Mouse (Mus musculus): Measurements from ENCODE around the gene Csnk1e. TPM values are rescaled to one million over a fixed set of nuclear protein-coding genes. Genes with fewer than 3 reads are reported as not detected.

Csnk1e gene
- polyA plus RNA-seq, 1 experiment from 2014 or later, result 267 TPM

GRCm38 (mm10) chr15:79387611-79388010 is 67.8 kb downstream of the Csnk1e start:
- Histone ChIP-seq H3K9me3 (no peaks in the 10 kb centered on the region), H3K4me1 (peaks cover 10% of the 10 kb centered on the region), H3K36me3 (no peaks in the 10 kb centered on the region), H3K9ac (replicated peaks) (no peak overlapping the region), H3K27ac (replicated peaks) (no peak overlapping the region), H3K4me3 (no peak overlapping the region), H3K27me3 (no peaks in the 10 kb centered on the region), H3K4me2 (replicated peaks) (no peak overlapping the region)
- 90% methylated on average over 7 of the region's 7 CpGs for WGBS
- no peak for ATAC-seq (ENCODE audit: low FRiP score, low read depth)

GRCm38 (mm10) chr15:79387081-79387480 is 68.3 kb downstream of the Csnk1e start:
- Histone ChIP-seq H3K9ac (replicated peaks) (no peak overlapping the region), H3K27ac (replicated peaks) (no peak overlapping the region), H3K27me3 (no peaks in the 10 kb centered on the region), H3K36me3 (no peaks in the 10 kb centered on the region), H3K4me3 (no peak overlapping the region), H3K4me1 (peaks cover 5% of the 10 kb centered on the region; the same call in 1 of the 2 replicates), H3K9me3 (no peaks in the 10 kb centered on the region), H3K4me2 (replicated peaks) (no peak overlapping the region)
- no peak for ATAC-seq (ENCODE audit: low FRiP score, low read depth)
- WGBS, result 76% methylated on average over 6 of the region's 6 CpGs

GRCm38 (mm10) chr15:79381644-79382043 is 73.7 kb downstream of the Csnk1e start:
- no peaks in the 10 kb centered on the region for H3K27me3 ChIP-seq
- no peak overlapping the region for H3K4me3 ChIP-seq
- no peak for ATAC-seq (ENCODE audit: low FRiP score, low read depth)
- H3K27ac ChIP-seq (replicated peaks), result no peak overlapping the region
- H3K9me3 ChIP-seq, result no peaks in the 10 kb centered on the region
- 89% methylated on average over 9 of the region's 9 CpGs for WGBS
- H3K4me1 ChIP-seq, result 0 out of 2 replicates have a peak, but pooled peaks cover 3% of the 10 kb centered on the region
- no peak overlapping the region for H3K9ac ChIP-seq (replicated peaks)
- no peak overlapping the region for H3K4me2 ChIP-seq (replicated peaks)
- H3K36me3 ChIP-seq, result peaks cover 20% of the 10 kb centered on the region

DNA sequence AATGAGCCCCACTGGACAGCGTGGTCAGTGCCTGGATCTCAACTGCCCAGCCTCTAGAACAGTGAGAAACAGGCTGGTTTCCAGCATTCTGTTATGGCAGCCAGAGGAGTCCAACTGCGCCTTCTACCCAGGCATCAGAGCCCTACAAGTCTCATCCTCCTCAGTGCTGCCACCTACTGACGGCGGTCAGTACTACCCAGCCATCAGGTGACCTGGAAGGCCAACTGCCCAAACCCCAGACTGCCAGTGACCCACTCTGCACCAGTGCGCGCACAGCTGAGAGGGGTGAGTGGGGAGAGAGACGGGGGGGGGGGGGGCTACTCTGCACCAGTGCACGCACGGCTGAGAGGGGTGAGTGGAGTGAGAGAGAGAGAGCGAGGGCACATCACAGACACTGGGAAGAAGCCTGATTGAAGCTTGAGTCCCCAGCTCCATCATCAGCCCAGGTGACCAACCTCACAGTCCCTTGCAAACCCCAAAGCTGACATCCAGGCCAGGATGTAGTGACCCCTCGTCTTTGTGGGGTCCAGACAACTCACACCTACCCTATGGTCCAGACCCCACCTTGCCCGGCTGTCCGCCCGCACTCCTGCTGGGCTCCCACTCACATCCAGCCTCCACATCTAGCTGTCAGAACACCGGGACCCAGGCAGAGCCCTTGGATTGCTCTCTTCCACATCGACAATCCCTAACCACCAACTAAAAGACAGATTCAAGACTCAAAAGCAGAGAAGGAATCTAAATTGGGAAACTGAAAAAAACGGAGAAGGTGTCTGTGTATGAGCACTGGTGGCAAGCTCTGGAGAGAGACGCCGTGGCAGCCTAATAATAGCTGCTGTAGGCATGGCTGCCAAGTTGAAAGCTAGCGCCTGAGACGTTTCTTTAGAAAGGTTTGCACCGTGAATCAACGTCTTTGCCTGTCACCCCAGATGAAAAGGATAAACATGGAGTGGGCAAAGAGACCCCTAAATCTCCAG is 74.6 kb downstream of the Csnk1e start:
- H3K27me3 ChIP-seq, result no peaks in the 10 kb centered on the region
- no peak overlapping the region for H3K9ac ChIP-seq (replicated peaks)
- H3K4me1 ChIP-seq, result 0 out of 2 replicates have a peak, but pooled peaks cover 3% of the 10 kb centered on the region
- no peak overlapping the region for H3K4me3 ChIP-seq
- H3K36me3 ChIP-seq, result peaks cover 29% of the 10 kb centered on the region
- H3K4me2 ChIP-seq (replicated peaks), result no peak overlapping the region
- ATAC-seq (ENCODE audit: low FRiP score, low read depth), result no peak
- no peaks in the 10 kb centered on the region for H3K9me3 ChIP-seq
- no peak overlapping the region for H3K27ac ChIP-seq (replicated peaks)
- WGBS, result 57% methylated on average over 21 of the region's 23 CpGs

DNA sequence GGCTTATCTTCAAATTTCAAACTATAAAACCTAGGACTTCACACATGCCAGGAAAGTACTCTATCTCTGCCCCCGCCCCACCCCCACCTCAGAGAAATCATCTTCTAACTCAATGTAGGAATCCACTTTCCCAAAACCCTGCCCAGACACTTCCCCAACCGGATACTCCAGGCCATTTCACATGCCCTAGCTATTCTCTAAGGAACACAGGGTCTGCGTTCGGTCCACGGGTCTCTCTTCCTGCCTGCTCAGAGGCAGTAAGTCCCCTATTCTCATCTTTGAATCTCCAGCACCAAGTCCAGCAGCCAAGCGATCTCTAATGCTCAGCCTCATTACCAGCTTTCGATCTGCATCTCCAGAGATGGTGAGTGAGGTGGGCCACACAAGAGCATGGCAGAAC is 75.7 kb downstream of the Csnk1e start:
- ATAC-seq (ENCODE audit: low FRiP score, low read depth), result no peak
- 92% methylated on average over 7 of the region's 7 CpGs for WGBS
- Histone ChIP-seq H3K36me3 (peaks cover 39% of the 10 kb centered on the region), H3K9me3 (no peaks in the 10 kb centered on the region), H3K27ac (replicated peaks) (no peak overlapping the region), H3K4me1 (0 out of 2 replicates have a peak, but pooled peaks cover 3% of the 10 kb centered on the region), H3K4me2 (replicated peaks) (no peak overlapping the region), H3K4me3 (no peak overlapping the region), H3K9ac (replicated peaks) (no peak overlapping the region), H3K27me3 (no peaks in the 10 kb centered on the region)

DNA sequence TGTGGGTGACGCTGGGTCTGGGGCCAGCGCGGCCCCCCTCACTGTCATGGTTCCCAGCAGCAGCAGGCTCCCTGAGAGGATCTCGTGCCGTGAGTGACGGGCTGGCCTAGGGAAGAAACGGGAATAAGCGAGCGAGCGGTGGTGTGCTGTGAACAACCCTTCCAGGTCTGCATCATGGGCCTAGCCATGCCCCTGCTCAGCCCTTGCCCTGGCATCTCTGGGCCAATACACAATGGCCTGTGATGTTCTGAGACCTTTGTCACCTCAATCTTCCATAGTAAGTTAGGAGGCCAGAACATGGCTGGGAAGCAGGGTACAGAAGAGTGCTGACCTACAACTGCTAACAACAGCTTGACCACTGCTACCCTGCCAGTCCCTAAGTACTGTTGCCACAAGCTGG is 76.8 kb downstream of the Csnk1e start:
- no peak overlapping the region for H3K27ac ChIP-seq (replicated peaks)
- 0 out of 2 replicates have a peak, but pooled peaks cover 3% of the 10 kb centered on the region for H3K4me1 ChIP-seq
- peaks cover 40% of the 10 kb centered on the region for H3K36me3 ChIP-seq
- H3K4me2 ChIP-seq (replicated peaks), result no peak overlapping the region
- WGBS, result 94% methylated on average over 10 of the region's 10 CpGs
- H3K9me3 ChIP-seq, result no peaks in the 10 kb centered on the region
- no peaks in the 10 kb centered on the region for H3K27me3 ChIP-seq
- H3K4me3 ChIP-seq, result no peak overlapping the region
- ATAC-seq (ENCODE audit: low FRiP score, low read depth), result no peak
- no peak overlapping the region for H3K9ac ChIP-seq (replicated peaks)

- WGBS, result 86% methylated on average over 6 of the region's 6 CpGs
- ATAC-seq (ENCODE audit: low FRiP score, low read depth), result no peak
These were observed 77.7 kb downstream of the Csnk1e start for GRCm38 (mm10) chr15:79377681-79378080.

GRCm38 (mm10) chr15:79374760-79375159 is 80.6 kb downstream of the Csnk1e start:
- Histone ChIP-seq H3K4me2 (replicated peaks) (no peak overlapping the region), H3K4me1 (no peaks in the 10 kb centered on the region), H3K27ac (replicated peaks) (0 out of 2 replicates have a peak overlapping the region, but pooled peaks have one; percentile 15), H3K27me3 (no peaks in the 10 kb centered on the region), H3K4me3 (no peak overlapping the region), H3K9ac (replicated peaks) (no peak overlapping the region), H3K9me3 (no peaks in the 10 kb centered on the region), H3K36me3 (peaks cover 58% of the 10 kb centered on the region)
- 60% methylated on average over 3 of the region's 3 CpGs for WGBS
- no peak for ATAC-seq (ENCODE audit: low FRiP score, low read depth)

More at GRCm38 (mm10) chr15:79377681-79378080, 77.7 kb downstream of the Csnk1e start:
- 0 out of 2 replicates have a peak, but pooled peaks cover 3% of the 10 kb centered on the region for H3K4me1 ChIP-seq
- H3K27ac ChIP-seq (replicated peaks), result no peak overlapping the region
- no peak overlapping the region for H3K4me2 ChIP-seq (replicated peaks)
- H3K9me3 ChIP-seq, result no peaks in the 10 kb centered on the region
- no peak overlapping the region for H3K4me3 ChIP-seq
- no peak overlapping the region for H3K9ac ChIP-seq (replicated peaks)
- no peaks in the 10 kb centered on the region for H3K27me3 ChIP-seq
- peaks cover 42% of the 10 kb centered on the region for H3K36me3 ChIP-seq

- 0 out of 2 replicates have a peak, but pooled peaks cover 4% of the 10 kb centered on the region for H3K4me1 ChIP-seq
- no peak for ATAC-seq (ENCODE audit: low FRiP score, low read depth)
- H3K4me3 ChIP-seq, result no peak overlapping the region
- no peaks in the 10 kb centered on the region for H3K9me3 ChIP-seq
- no peak overlapping the region for H3K9ac ChIP-seq (replicated peaks)
- no peak overlapping the region for H3K27ac ChIP-seq (replicated peaks)
- H3K36me3 ChIP-seq, result peaks cover 62% of the 10 kb centered on the region
- no peaks in the 10 kb centered on the region for H3K27me3 ChIP-seq
- no peak overlapping the region for H3K4me2 ChIP-seq (replicated peaks)
- WGBS, result 76% methylated on average over 7 of the region's 7 CpGs
These were observed 85.0 kb downstream of the Csnk1e start for GRCm38 (mm10) chr15:79370281-79370843.

- Histone ChIP-seq H3K9me3 (no peaks in the 10 kb centered on the region), H3K9ac (replicated peaks) (no peak overlapping the region), H3K36me3 (peaks cover 60% of the 10 kb centered on the region), H3K4me2 (replicated peaks) (no peak overlapping the region), H3K27me3 (no peaks in the 10 kb centered on the region), H3K4me1 (0 out of 2 replicates have a peak, but pooled peaks cover 4% of the 10 kb centered on the region), H3K4me3 (no peak overlapping the region), H3K27ac (replicated peaks) (no peak overlapping the region)
- 70% methylated on average over 15 of the region's 15 CpGs for WGBS
- no peak for ATAC-seq (ENCODE audit: low FRiP score, low read depth)
These were observed 85.7 kb downstream of the Csnk1e start for GRCm38 (mm10) chr15:79369452-79370280.

DNA sequence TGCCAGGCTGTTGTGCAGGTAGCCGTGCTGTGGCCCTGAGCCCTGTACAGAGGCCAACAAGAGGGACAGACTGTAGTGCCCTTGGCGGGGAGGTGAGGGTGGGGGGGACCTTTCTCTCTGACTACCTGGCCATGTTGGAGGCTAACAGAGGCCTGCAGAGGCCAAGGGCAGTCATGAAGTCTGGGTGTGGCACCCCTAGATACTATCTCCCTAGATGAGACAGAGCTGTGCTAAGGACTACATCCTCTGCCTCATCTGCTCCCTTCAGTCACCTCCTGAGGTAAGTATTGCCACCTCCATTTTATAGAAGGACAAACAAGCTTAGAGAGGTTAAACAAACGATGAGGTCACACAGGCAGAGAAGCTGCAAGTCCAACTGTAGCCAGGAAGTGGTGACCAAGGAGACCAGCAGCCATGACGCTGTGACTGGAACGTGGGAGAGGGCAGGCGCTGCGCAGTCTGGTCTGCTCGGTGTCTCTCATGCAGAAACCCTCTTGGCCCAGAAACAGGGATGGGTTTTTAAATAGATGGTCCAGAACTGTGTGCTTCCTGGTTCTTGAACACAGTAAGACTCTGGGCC is 86.4 kb downstream of the Csnk1e start:
- ATAC-seq (ENCODE audit: low FRiP score, low read depth), result no peak
- Histone ChIP-seq H3K4me1 (0 out of 2 replicates have a peak, but pooled peaks cover 4% of the 10 kb centered on the region), H3K4me3 (no peak overlapping the region), H3K9ac (replicated peaks) (no peak overlapping the region), H3K9me3 (no peaks in the 10 kb centered on the region), H3K27ac (replicated peaks) (no peak overlapping the region; the same call in 1 of the 2 replicates), H3K27me3 (no peaks in the 10 kb centered on the region), H3K4me2 (replicated peaks) (no peak overlapping the region), H3K36me3 (peaks cover 64% of the 10 kb centered on the region)
- WGBS, result 82% methylated on average over 8 of the region's 8 CpGs
